Mouse (Mus musculus) c-Kit-positive CD71-positive TER-119-negative erythroid progenitor cells, embryonic 14.5 days (primary cell): ENCODE data around the gene Clip3.

Experiments
- DNase-seq: peaks from one replicate; pipeline ENCODE4 v3.0.0-alpha.2; 2013; ENCODE audit warnings: low read depth

The Clip3 gene

GRCm38 (mm10) chr7:30326427-30326826 lies 34.9 kb downstream of the Clip3 start:
- DNase-seq: no peak

GRCm38 (mm10) chr7:30327140-30327539 lies 35.6 kb downstream of the Clip3 start:
- no peak for DNase-seq

- no peak for DNase-seq
These were observed 36.9 kb downstream of the Clip3 start for GRCm38 (mm10) chr7:30328379-30328778.

DNA sequence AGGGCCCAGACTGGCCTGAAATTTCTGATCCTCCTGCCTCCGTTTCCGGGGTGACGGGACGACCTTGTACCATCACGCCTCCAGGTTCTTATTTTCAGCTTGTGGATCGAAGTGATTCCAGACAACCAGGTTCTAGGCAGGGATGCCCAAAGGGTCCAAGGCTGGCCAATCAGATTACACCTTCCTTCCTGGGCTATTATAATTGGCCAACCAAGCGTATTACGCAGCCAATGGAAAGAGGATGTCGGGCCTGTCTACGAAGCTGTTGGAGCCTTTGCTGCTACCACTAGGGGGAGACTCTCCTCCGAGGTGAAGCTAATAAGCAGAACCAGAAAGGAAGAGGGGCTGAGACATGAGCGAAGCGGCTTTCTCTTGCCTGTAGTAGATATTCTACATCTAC lies 40.4 kb downstream of the Clip3 start:
- peak; percentile 70 for DNase-seq

DNA sequence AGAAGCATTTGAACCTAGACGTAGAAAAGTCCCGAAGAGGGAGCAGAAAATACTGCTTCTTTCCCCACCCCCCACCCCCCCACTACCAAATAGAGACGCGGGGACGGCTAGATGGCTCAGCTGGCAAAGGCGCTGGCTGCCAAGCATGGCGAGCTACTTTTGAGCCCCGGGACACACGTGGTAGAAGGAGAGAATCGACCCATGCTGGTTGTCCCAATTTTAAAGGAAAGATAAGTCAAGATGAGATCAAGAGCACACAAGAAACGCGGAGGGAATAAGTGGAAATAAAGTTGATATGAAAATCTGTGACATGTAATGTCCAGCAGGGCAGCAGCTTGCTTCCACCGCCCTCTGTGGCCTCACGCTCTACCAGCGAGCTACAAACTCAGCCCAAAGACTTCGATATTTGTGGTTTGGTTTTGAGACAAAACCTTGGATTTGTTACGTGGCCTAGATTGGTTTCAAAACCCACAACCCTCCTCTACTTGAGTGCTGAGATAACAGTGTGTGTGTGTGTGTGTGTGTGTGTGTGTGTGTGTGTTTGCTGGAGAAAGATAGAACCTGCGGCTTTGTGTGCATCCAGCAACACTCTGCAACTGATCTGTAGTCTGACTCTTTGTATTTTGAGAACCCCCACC lies 41.2 kb downstream of the Clip3 start:
- DNase-seq: no peak

DNA sequence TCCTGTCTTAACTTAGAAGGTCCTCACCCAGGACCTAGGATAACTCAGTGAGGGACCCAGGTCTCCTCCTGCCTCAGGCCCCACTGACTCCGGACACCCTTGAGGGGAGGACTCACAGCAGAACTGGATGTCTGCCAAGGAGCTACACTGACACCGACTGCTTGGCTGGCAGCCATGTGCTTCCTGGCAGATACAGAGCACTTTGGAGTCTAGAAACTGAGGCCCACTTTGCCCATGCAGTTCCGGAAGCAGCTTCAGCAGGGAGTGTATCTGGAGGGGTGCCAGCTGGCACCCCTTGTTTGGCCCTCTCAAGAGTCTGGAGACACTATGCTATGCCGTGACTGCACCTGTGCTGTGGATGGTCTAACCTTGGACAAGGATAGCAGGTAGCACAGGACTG lies 41.9 kb downstream of the Clip3 start:
- no peak for DNase-seq

- DNase-seq: no peak
These were observed 43.0 kb downstream of the Clip3 start for GRCm38 (mm10) chr7:30334563-30334962.

DNA sequence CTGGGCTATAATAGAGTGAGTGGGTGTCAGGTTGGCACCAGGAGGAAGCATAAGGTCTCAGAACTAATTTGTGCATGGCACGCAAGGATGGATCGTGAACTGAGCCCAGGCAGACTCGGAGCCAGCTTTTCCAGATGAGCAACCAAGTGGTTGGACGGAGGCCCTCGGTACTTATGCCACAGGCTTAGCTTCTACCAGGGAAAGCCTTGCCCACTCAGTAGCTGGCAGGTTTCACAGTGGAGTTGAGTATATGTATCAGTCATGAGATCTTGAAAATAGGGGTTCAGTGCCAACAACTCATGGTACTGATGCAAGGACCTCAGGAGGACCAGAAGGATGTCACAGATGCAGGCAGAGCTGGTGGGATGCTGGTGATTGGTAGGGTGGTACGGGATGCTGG lies 44.2 kb downstream of the Clip3 start:
- no peak for DNase-seq

- peak; percentile 63 for DNase-seq
These were observed 44.9 kb downstream of the Clip3 start for GRCm38 (mm10) chr7:30336384-30336783.

- DNase-seq: no peak
These were observed 48.0 kb downstream of the Clip3 start for GRCm38 (mm10) chr7:30339432-30340109.

DNA sequence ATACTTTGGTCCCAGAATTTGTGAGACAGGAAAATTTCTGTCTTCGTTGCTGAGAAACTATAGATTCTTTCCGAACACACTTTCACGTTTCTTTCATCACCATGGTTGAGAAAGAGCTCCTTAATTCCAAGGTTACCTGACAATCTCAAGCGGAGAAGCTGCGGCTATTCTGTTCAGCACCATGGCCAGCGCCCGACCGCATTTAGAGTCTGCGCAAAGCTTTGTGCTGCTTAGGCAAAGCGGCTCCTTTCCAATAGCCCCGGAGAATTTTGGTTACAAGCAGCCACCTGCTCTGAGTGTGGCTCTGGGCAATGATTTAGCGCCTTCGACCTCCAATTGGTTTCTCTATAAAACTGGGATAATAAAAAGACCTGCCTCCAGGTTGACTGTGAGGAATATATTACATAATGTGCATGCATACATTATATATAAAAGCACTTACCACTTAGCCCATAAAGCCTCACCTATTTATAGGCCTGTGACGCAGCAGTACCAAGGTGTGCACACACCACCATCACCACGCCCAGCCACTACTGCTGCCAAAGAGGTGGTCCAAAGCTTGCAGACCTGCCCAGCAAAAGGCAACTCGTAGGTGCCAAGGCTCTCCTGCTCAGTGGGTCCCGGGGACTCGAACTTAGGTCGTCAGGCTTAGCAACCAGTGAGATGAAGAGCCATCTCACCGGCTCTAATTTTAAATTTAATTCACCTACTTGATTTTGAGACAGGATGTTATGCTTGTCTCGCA lies 55.3 kb downstream of the Clip3 start:
- peak; percentile 54 for DNase-seq

DNA sequence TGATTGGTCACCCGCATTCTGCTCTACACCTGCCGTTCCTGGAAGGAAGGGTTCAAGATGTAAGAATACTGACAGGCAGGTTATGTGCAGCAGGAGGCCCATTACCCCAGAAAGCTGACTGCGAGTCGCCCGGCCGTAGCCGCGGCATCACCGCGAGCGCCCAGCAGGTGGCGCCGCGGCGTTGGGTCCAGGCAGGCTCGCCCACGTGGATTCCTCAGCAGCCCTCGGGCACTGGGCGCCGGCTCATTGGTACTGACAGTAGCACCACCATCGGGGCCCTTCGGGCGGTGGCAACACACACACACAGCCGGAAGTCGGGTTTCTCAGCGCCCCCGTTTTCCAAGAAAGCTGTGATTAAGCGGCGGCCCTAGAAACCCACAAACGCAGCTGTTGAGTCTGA lies 56.3 kb downstream of the Clip3 start:
- DNase-seq: peak; percentile 37

DNA sequence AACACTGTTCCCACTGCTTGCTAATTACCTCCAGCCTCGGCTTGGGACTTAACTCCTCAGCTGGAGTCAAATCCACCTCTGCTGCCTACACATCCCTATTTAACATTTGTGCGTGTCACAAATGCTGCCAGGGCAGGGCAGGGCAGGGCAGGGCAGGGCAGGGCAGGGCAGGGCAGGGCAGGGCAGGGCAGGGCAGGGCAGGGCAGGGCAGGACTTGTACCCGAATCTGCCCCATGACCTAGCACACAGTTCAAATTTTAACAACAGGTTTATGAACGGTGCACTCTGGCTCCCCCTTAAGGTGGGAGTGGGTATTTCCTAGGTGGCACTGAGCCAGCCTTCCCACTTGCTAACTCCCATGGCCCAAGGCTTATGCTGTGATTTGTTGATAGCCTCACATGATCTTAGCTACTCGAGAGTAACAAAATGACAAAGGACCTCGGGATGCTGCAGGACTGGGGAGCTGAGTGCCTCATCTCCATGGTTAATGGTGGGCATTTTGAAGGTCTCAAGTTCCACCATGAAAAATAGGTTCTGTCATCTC lies 61.8 kb downstream of the Clip3 start:
- DNase-seq: peak; percentile 41

- DNase-seq: no peak
These were observed 62.5 kb downstream of the Clip3 start for GRCm38 (mm10) chr7:30354059-30354458.
